Mouse (Mus musculus): ENCODE data around the gene Thumpd1.

Thumpd1 gene

DNA sequence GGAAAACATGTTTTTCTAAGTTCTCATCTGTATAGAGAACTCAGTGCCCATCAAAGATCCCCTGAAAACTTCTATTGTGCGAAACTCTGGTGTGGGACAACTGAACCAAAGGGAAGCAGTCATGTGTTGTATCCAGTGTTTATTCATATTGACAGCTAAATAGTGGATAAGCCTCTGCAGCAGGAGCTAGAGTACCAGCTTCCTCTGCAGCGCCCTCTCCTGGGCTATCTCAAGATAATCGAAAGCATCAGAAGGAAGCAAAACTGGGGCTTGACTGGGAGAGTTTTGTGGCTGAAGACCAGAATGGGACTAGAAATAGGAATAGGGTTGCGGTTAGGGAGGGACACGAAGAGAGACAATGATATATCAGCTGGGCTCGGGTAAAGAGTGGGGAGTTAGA is 49.7 kb downstream of the Thumpd1 start:
- DNase-seq (ENCODE audit: low spot score in 2 of 2) = no peak

DNA sequence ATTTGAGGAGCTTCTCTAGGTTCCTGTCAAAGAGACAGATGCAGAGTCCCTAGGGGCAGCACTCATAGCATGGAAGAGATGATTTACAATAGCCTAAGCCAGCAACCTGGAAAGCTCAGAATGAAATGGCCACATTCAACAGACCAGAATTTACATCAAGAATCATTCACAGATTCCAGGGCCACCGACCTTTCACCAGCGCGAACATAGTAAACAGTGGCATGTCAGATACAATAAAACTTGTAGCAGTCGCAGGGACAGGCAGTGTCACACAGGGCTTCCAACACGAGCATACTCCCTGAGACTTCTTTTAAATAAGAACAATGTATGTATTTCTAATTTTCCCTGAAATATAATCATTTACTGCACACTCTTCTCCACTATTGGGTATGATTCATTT is 50.2 kb downstream of the Thumpd1 start:
- no peak for DNase-seq (ENCODE audit: low spot score in 2 of 2)

DNA sequence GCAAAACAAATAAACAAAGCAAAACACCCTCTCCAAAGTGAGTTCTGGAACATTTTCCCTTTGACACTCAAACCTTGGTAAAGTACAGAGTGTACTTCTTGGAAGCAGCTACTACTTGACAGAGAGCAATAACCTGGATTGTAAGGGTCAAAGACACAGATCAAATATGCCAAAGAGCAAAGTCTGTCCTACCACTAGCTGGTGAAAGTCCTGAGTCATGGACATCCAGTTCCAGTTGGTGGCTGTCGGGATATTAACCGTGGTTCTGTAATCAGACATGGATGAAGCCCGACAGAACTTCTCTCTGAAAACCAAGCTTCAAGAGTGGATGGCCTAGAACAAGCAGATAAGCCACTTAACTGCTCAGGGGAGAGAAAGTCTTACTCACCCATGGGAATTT is 52.7 kb downstream of the Thumpd1 start:
- DNase-seq (ENCODE audit: low spot score in 2 of 2) = no peak

Measured in spleen, postnatal 36 days (tissue).